Mouse (Mus musculus) CH12.LX (cell line): ENCODE results near the gene Tnfrsf21. TPM values are rescaled to one million over a fixed set of nuclear protein-coding genes. Genes with fewer than 3 reads are reported as not detected.

Experiments
- DNase-seq: peaks from one replicate; pipeline ENCODE4 v3.0.0-alpha.2; 2013; ENCODE audit errors: extremely low read depth
- H3K27ac ChIP-seq: 2 replicates; pipeline ENCODE4 v1.5.1; 2012; ENCODE audit warnings: low read depth, mild to moderate bottlenecking, control low read depth, moderate library complexity; ENCODE audit not compliant: insufficient read depth
- H3K27me3 ChIP-seq: replicated peaks from 2 replicates; pipeline ENCODE3; 2012; ENCODE audit warnings: inconsistent platforms
- H3K36me3 ChIP-seq, 2 experiments: replicated peaks in 1 of 2; 2 replicates each; pipeline versions ENCODE3 to v1.6.1; 2012; ENCODE audit warnings: inconsistent platforms in 1 of 2, low read length in 1 of 2, mild to moderate bottlenecking in 1 of 2, mixed read lengths in 1 of 2, moderate library complexity in 1 of 2; ENCODE audit not compliant: control insufficient read depth in 1 of 2, insufficient read depth in 1 of 2
- H3K4me1 ChIP-seq, 2 experiments: 2 replicates each; pipeline ENCODE4 v1.6.1; 2012; ENCODE audit warnings: inconsistent platforms in 1 of 2, moderate library complexity in 1 of 2; ENCODE audit not compliant: insufficient read depth in 2 of 2, control insufficient read depth in 1 of 2
- H3K4me2 ChIP-seq: 2 replicates; pipeline ENCODE4 v1.6.1; 2012; ENCODE audit warnings: low read depth, mild to moderate bottlenecking, control low read depth; ENCODE audit not compliant: poor library complexity, insufficient read depth, severe bottlenecking
- H3K4me3 ChIP-seq, 3 experiments: fragments of 150-350 bp in 1 of 3; sonication (generic) in 1 of 3; replicated peaks in 1 of 3; 2 replicates each; pipeline versions ENCODE3 to v1.5.1; 2011 to 2012; ENCODE audit warnings: low read depth in 2 of 3, low read length in 2 of 3, mild to moderate bottlenecking in 2 of 3, moderate library complexity in 2 of 3, control low read depth in 1 of 3, improper control_type of control experiment in 1 of 3, inconsistent platforms in 1 of 3, mixed read lengths in 1 of 3; ENCODE audit not compliant: poor library complexity in 1 of 3
- H3K79me2 ChIP-seq: replicated peaks from 2 replicates; pipeline ENCODE4 v1.6.1; 2012; ENCODE audit warnings: mild to moderate bottlenecking, moderate library complexity; ENCODE audit not compliant: control insufficient read depth, poor library complexity, insufficient read depth, severe bottlenecking; ENCODE audit errors: extremely low read depth
- H3K9ac ChIP-seq: 2 replicates; pipeline ENCODE4 v1.6.1; 2012; ENCODE audit warnings: low read depth, mild to moderate bottlenecking, control low read depth, moderate library complexity; ENCODE audit not compliant: insufficient read depth
- H3K9me3 ChIP-seq: replicated peaks from 2 replicates; pipeline ENCODE3; 2012; ENCODE audit warnings: low read length, inconsistent platforms, mixed read lengths
- BHLHE40 ChIP-seq: IDR thresholded peaks from 2 replicates; pipeline ENCODE4 v1.6.1; 2011; ENCODE audit warnings: mild to moderate bottlenecking, low read depth, low read length, improper control_type of control experiment
- CHD2 ChIP-seq: IDR thresholded peaks from 2 replicates; pipeline ENCODE4 v1.6.1; 2011; ENCODE audit warnings: low read length, improper control_type of control experiment
- CTCF ChIP-seq, 2 experiments: IDR thresholded peaks in 1 of 2; conservative IDR thresholded peaks in 1 of 2; 2 replicates each; pipeline ENCODE4 v1.5.1; 2011 to 2012; ENCODE audit warnings: low read depth in 2 of 2, low read length in 2 of 2, improper control_type of control experiment in 1 of 2, inconsistent platforms in 1 of 2, mild to moderate bottlenecking in 1 of 2, moderate library complexity in 1 of 2
- E2F4 ChIP-seq: IDR thresholded peaks from 2 replicates; pipeline ENCODE4 v1.6.1; 2011; ENCODE audit warnings: low read depth, low read length, improper control_type of control experiment; ENCODE audit not compliant: insufficient replicate concordance
- ELF1 ChIP-seq: IDR thresholded peaks from 2 replicates; pipeline ENCODE4 v1.6.1; 2014; ENCODE audit warnings: low read depth, mild to moderate bottlenecking, inconsistent platforms, low read length, improper control_type of control experiment
- EP300 ChIP-seq: IDR thresholded peaks from 2 replicates; pipeline ENCODE4 v1.6.1; 2011; ENCODE audit warnings: low read length, improper control_type of control experiment
- GABPA ChIP-seq: IDR thresholded peaks from 2 replicates; pipeline ENCODE4 v1.6.1; 2012; ENCODE audit warnings: low read depth, low read length, improper control_type of control experiment, inconsistent platforms; ENCODE audit not compliant: insufficient replicate concordance
- HCFC1 ChIP-seq: IDR thresholded peaks from 2 replicates; pipeline ENCODE4 v1.6.1; 2012; ENCODE audit warnings: low read depth, mild to moderate bottlenecking, inconsistent platforms, low read length, improper control_type of control experiment
- KAT2A ChIP-seq: IDR thresholded peaks from 2 replicates; pipeline ENCODE4 v1.6.1; 2012; ENCODE audit warnings: low read length, improper control_type of control experiment, inconsistent platforms; ENCODE audit not compliant: insufficient replicate concordance
- MAFK ChIP-seq: IDR thresholded peaks from 2 replicates; pipeline ENCODE4 v1.6.1; 2011; ENCODE audit warnings: low read length, improper control_type of control experiment; ENCODE audit not compliant: insufficient replicate concordance
- MAX ChIP-seq: IDR thresholded peaks from 2 replicates; pipeline ENCODE4 v1.6.1; 2011; ENCODE audit warnings: low read length, improper control_type of control experiment
- MAZ ChIP-seq: IDR thresholded peaks from 2 replicates; pipeline ENCODE4 v1.6.1; 2012; ENCODE audit warnings: low read depth, mild to moderate bottlenecking, inconsistent platforms, low read length, improper control_type of control experiment, moderate library complexity
- MXI1 ChIP-seq: IDR thresholded peaks from 2 replicates; pipeline ENCODE4 v1.6.1; 2011; ENCODE audit warnings: mild to moderate bottlenecking, low read depth, low read length, improper control_type of control experiment
- MYC ChIP-seq: IDR thresholded peaks from 2 replicates; pipeline ENCODE4 v1.6.1; 2011; ENCODE audit warnings: low read depth, mild to moderate bottlenecking, improper control_type of control experiment, low read length
- PAX5 ChIP-seq: IDR thresholded peaks from 2 replicates; pipeline ENCODE4 v1.6.1; 2012; ENCODE audit warnings: low read length, inconsistent platforms, mixed read lengths
- POLR2A ChIP-seq: IDR thresholded peaks from 2 replicates; pipeline ENCODE4 v1.6.1; 2011; ENCODE audit warnings: low read depth, mild to moderate bottlenecking, improper control_type of control experiment, low read length
- POLR2AphosphoS2 ChIP-seq: IDR thresholded peaks from 2 replicates; pipeline ENCODE4 v1.6.1; 2011; ENCODE audit warnings: low read depth, low read length, improper control_type of control experiment
- RAD21 ChIP-seq: IDR thresholded peaks from 2 replicates; pipeline ENCODE4 v1.6.1; 2011; ENCODE audit warnings: low read depth, mild to moderate bottlenecking, low read length, improper control_type of control experiment, moderate library complexity
- RCOR1 ChIP-seq: conservative IDR thresholded peaks from 2 replicates; pipeline ENCODE4 v1.6.1; 2012; ENCODE audit warnings: low read depth, mild to moderate bottlenecking, inconsistent platforms, low read length, improper control_type of control experiment
- TCF12 ChIP-seq: IDR thresholded peaks from 2 replicates; pipeline ENCODE4 v1.6.1; 2014; ENCODE audit warnings: low read depth, mild to moderate bottlenecking, inconsistent platforms, low read length, improper control_type of control experiment
- UBTF ChIP-seq: IDR thresholded peaks from 2 replicates; pipeline ENCODE4 v1.6.1; 2012; ENCODE audit warnings: low read depth, mild to moderate bottlenecking, inconsistent platforms, low read length, improper control_type of control experiment, moderate library complexity
- ZC3H11A ChIP-seq: IDR thresholded peaks from 2 replicates; pipeline ENCODE4 v1.6.1; 2012; ENCODE audit warnings: low read depth, mild to moderate bottlenecking, inconsistent platforms, low read length, improper control_type of control experiment
- ZKSCAN1 ChIP-seq: IDR thresholded peaks from 2 replicates; pipeline ENCODE4 v1.6.1; 2012; ENCODE audit warnings: low read depth, inconsistent platforms, low read length, improper control_type of control experiment, borderline replicate concordance
- ZMIZ1 ChIP-seq: IDR thresholded peaks from 2 replicates; pipeline ENCODE4 v1.6.1; 2012; ENCODE audit warnings: low read depth, mild to moderate bottlenecking, inconsistent platforms, low read length, improper control_type of control experiment
- dilution Hi-C: fragments of 300-500 bp; cut with MboI; formaldehyde crosslinking; loops from 2 replicates; pipeline ENCODE4 v1.14.3; 2020; ENCODE audit warnings: low sequenced_read_pairs; ENCODE audit not compliant: extremely low pct_unique_long_range_greater_than_20kb, extremely low pct_ligation_motif_present
- in situ Hi-C: fragments of 300-500 bp; cut with MboI; formaldehyde crosslinking; loops from 3 replicates; pipeline ENCODE4 v1.14.3; 2019; ENCODE audit warnings: low sequenced_read_pairs, low pct_ligation_motif_present, low pct_unique_long_range_greater_than_20kb, mixed read lengths
- polyA plus RNA-seq: library from polyadenylated mRNA; unstranded; fragments of >175 nt; gene quantifications from 2 replicates; pipeline ENCODE4 v1.2.1, GENCODE M21; 2012; ENCODE audit warnings: low read depth; ENCODE audit not compliant: insufficient read length
- total RNA-seq, 2 experiments: library from RNA; depleted of rRNA; stranded (reverse); fragments of 300-350 nt in 1 of 2; fragments of >200 nt in 1 of 2; gene quantifications; 2 replicates each; pipeline ENCODE4 v1.2.3; 2012 to 2014

Tnfrsf21 gene
- total and polyA plus RNA-seq, 3 experiments: 0.10 TPM; not detected in 2

- no peaks in the 10 kb centered on the region for H3K36me3 ChIP-seq
- no peak overlapping the region for H3K4me3 ChIP-seq
- no peak overlapping the region for H3K27ac ChIP-seq
- dilution Hi-C loops (no loop called here), in situ Hi-C loops (no loop called here)
- H3K27me3 ChIP-seq: no peaks in the 10 kb centered on the region
- no peaks in the 10 kb centered on the region for H3K4me1 ChIP-seq
- TF ChIP-seq MAZ: no peak
- no peak for TF ChIP-seq POLR2AphosphoS2
- TF ChIP-seq MAFK: no peak
- TF ChIP-seq BHLHE40: no peak
- TF ChIP-seq EP300: no peak
- no peak for TF ChIP-seq HCFC1
- TF ChIP-seq MXI1: no peak
- no peak for TF ChIP-seq E2F4
- TF ChIP-seq GABPA: no peak
- no peak for TF ChIP-seq KAT2A
- TF ChIP-seq ZC3H11A: no peak
- no peak for TF ChIP-seq ZMIZ1
- TF ChIP-seq CHD2: no peak
- TF ChIP-seq POLR2A: no peak
- TF ChIP-seq RAD21: no peak
- TF ChIP-seq CTCF (conservative IDR thresholded peaks at IDR 0.05 in 1 of 2, IDR thresholded peaks at IDR 0.05 in 1 of 2; ENCODE audit: low read depth in 2 of 2, low read length in 2 of 2): no peak
- TF ChIP-seq MYC: no peak
- no peak for TF ChIP-seq UBTF
- no peak overlapping the region for H3K9ac ChIP-seq
- H3K4me2 ChIP-seq: no peak overlapping the region
- no peak for DNase-seq
- no peaks in the 10 kb centered on the region for H3K79me2 ChIP-seq
- peaks cover 1% of the 10 kb centered on the region for H3K9me3 ChIP-seq
Observed at GRCm38 (mm10) chr17:42981806-42982205, 34.5 kb upstream of the Tnfrsf21 start.

- in situ Hi-C loops (no loop called here), dilution Hi-C loops (no loop called here)
- Histone ChIP-seq H3K36me3 (no peaks in the 10 kb centered on the region), H3K4me1 (no peaks in the 10 kb centered on the region), H3K4me3 (no peak overlapping the region), H3K9ac (no peak overlapping the region), H3K27ac (no peak overlapping the region), H3K4me2 (no peak overlapping the region), H3K9me3 (peaks cover 2% of the 10 kb centered on the region), H3K79me2 (no peaks in the 10 kb centered on the region), H3K27me3 (no peaks in the 10 kb centered on the region)
- TF ChIP-seq KAT2A (no peak), HCFC1 (no peak), CHD2 (no peak), ELF1 (no peak), RCOR1 (no peak), E2F4 (no peak), MAX (no peak), PAX5 (no peak), ZKSCAN1 (no peak), TCF12 (no peak), CTCF (conservative IDR thresholded peaks at IDR 0.05 in 1 of 2, IDR thresholded peaks at IDR 0.05 in 1 of 2; ENCODE audit: low read depth in 2 of 2, low read length in 2 of 2) (no peak), MAFK (no peak)
- DNase-seq: no peak
Observed at GRCm38 (mm10) chr17:42982568-42982967, 33.8 kb upstream of the Tnfrsf21 start.
